Mouse (Mus musculus) left cerebral cortex, postnatal 25 days (tissue): ENCODE measurements around the gene Hs3st4. TPM values are rescaled to one million over a fixed set of nuclear protein-coding genes. Genes with fewer than 3 reads are reported as not detected.

ENCODE experiments used
- DNase-seq, 2 experiments: peaks; one replicate each; pipeline ENCODE4 v3.0.0; 2022; ENCODE audit warnings: low spot score in 2 of 2, mixed read lengths in 1 of 2
- intact Hi-C: fragments of 180-260 bp; cut with DNase I; formaldehyde crosslinking; loops from one replicate; pipeline ENCODE4 v1.15.1; 2025
- total RNA-seq, 2 experiments: library from RNA; stranded (reverse); gene quantifications; 2 replicates each; pipeline ENCODE4 v1.2.3; 2021

Gene Hs3st4
- total RNA-seq, 2 experiments from 2014 or later, result 49.9 to 50.0 TPM

DNA sequence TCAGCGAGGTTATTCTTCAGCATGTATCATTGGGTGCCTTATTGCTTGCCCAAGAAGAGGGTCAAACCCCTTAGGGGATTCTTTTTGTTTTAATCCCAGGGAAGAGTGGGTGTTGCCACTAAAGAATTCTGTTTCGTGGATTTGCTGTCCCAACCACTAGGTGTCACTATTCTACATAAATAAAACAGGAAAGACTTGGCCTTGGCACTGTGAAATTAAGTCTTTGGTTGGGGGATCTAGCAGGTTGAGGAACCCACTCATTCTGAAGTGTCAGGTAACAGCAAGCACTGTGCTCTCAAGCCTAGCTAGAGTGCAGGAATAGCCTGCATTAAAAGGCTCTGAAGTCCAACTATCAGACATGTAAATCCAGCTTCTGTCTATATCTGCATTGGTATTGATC lies 146.3 kb downstream of the Hs3st4 start:
- peak; percentile 39 to 55 for DNase-seq
- intact Hi-C loops, result loop anchor here (2.0 kb wide), 1 partner anchor 1264 kb away; no protein-coding TSS in a partner anchor

DNA sequence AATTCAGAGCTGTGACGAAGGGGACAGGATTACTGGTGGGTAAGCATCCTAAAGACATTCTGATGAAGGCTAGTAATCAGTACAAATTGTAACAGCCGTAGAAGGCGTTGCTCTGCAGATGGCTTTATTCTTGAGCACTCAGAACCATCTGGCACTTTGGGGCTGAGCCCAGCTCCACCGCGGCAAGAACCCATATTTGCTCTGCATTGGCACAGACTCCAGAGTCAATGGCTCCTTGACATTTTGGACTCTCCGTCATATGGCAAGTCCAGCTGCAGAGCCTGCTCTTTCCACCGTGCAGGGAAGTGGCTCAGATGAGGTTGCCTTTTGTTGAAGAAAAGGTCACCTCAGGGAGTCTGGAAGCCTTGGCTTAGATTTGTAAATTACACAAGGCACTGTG lies 148.6 kb downstream of the Hs3st4 start:
- intact Hi-C loops, result loop anchor here (2.0 to 5.0 kb wide), 2 partner anchors 653 to 1051 kb away; no protein-coding TSS in a partner anchor
- DNase-seq, result peak; percentile 74 to 79

DNA sequence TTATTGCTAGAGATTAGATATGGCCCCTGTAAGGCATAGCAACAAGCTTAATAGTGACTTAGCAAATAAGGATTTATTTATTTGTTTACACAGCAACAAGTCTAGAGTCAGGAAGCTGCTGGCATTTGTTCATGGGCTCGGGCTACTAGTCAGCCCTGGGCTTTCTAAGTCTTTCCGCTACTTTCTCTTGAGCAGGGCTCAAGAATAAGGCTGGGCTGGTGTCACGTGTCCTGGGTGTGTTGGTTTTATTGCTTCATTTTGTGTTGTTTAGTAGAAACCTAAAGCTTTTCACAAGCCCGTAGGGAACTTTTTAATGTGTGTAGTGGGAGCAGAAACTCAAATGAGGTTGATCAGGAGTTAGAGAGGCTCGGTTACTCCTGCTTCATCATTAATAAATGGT lies 153.5 kb downstream of the Hs3st4 start:
- intact Hi-C loops, result no loop called here
- DNase-seq, result no peak

GRCm38 (mm10) chr7:124141229-124141628 lies 158.6 kb downstream of the Hs3st4 start:
- intact Hi-C loops, result no loop called here
- no peak for DNase-seq

DNA sequence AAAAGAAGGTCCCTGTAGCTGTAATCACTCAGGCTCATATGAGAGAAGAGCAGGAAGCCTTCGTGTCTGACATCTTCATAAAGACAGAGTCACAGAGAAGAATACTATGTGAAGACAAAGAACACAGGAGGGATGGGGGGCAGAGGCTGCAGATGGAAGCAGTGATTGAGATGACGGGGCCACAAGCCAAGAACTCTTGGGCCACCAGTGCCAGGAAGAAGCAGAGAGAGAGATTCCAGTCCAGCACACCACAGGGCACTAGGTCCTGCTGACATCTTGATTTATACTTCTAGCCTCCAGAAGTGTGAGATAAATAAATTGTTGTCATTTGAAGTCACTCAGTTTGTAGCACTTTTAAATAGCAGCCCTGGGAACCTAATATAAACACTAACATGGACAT lies 168.2 kb downstream of the Hs3st4 start:
- no peak for DNase-seq
- intact Hi-C loops, result no loop called here

DNA sequence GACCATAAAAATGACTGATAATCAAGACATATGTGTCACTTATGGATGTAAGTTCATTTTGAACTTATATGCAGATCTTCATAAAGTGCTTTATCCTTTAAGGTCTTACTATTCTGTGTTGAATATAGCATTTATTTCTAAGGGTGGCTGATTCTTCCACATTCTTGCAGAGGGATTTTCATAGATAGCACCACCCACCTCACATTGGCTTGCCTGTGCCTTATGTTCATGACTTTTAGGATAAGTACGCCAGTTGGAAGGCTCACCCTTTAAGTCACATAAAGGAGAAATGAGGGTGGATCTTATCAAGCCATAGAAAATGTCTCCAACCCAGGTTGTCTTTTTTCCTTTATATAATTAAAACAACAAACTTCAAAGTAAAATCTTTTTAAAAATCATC lies 180.6 kb downstream of the Hs3st4 start:
- peak in 1 of 2 experiments; percentile 50 for DNase-seq
- intact Hi-C loops, result no loop called here

GRCm38 (mm10) chr7:124166229-124166628 lies 183.6 kb downstream of the Hs3st4 start:
- intact Hi-C loops, result no loop called here
- peak in 1 of 2 experiments; percentile 26 for DNase-seq

DNA sequence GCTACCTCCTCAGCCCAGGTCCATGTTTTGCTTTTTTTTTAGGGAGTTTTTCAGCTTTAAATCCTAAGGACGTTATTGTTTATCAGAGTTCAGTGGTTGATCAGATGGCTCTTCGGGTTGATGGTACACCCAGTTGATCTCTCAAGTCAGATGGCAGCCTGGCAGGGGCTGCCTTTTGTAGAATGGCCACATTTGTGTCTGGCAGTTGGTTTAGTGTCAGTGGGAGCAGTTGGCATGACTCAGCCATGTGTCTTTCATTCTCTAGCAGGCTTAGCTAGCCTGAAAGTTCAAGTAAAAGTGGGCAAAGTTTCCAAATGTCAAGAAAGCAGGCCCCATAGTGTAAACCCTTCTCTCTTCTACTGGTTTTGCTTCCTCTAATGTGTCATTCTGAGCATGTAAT lies 186.1 kb downstream of the Hs3st4 start:
- intact Hi-C loops, result no loop called here
- no peak for DNase-seq

DNA sequence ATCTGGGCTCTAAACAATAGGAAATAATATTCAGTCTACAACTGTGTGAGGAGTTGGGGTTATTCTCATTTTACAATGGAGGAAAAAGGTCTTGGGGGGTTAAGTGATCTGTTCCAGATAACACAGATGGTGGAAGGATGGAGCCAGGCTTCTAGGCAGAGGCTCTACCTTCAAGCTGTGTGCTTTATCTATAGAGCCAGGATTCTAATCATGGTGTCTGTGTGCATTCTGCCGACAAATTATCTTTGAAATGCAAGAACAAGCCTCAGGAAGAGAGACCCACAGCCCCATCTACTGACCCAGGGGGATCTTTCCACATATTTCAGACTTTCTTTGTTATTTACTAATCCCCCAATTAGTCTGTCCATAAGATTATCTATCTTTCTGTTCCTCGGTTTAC lies 187.3 kb downstream of the Hs3st4 start:
- intact Hi-C loops, result no loop called here
- no peak for DNase-seq

DNA sequence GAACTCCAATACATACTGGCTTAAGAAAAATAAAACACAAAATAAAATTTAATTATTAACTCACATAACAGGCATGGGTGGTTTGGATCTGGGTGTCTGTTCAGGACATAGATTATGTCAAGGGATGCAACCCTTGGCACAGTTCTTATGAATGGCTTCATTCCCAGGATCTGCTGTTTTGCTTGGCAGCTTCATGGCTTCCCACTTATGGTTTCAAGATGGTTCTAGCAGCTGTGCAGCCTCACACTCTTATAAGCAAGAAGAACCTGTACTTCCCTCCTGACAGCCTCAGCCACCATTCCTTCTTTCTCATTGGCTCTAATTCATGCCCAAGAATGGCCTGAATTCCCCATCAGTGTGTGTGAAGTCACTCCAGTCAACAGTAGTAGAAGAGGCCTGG lies 189.3 kb downstream of the Hs3st4 start:
- DNase-seq, result peak in 1 of 2 experiments; percentile 63

GRCm38 (mm10) chr7:124180926-124181325 lies 198.3 kb downstream of the Hs3st4 start:
- intact Hi-C loops, result no loop called here
- DNase-seq, result peak in 1 of 2 experiments; percentile 80

More for the DNA sequence above, 189.3 kb downstream of the Hs3st4 start:
- intact Hi-C loops, result no loop called here

DNA sequence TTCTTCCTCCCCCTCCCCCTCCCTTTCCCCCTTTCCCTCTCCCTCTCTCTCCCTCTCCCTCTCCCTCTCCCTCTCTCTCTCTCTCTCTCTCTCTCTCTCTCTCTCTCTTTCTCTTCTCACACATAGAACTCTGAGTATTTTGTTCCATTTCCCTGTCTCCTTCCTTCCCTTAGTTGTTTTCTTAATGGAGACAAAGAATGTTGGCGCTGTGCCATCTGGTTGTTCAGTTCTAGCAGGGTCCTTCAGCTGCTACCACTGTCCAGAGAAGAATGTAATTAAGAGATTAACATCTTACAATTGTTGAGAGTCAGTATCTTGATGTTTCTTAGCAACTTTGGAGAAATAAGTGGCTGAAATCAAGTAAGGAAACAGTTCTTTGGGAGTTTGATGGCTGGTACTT lies 202.0 kb downstream of the Hs3st4 start:
- intact Hi-C loops, result no loop called here
- no peak for DNase-seq

DNA sequence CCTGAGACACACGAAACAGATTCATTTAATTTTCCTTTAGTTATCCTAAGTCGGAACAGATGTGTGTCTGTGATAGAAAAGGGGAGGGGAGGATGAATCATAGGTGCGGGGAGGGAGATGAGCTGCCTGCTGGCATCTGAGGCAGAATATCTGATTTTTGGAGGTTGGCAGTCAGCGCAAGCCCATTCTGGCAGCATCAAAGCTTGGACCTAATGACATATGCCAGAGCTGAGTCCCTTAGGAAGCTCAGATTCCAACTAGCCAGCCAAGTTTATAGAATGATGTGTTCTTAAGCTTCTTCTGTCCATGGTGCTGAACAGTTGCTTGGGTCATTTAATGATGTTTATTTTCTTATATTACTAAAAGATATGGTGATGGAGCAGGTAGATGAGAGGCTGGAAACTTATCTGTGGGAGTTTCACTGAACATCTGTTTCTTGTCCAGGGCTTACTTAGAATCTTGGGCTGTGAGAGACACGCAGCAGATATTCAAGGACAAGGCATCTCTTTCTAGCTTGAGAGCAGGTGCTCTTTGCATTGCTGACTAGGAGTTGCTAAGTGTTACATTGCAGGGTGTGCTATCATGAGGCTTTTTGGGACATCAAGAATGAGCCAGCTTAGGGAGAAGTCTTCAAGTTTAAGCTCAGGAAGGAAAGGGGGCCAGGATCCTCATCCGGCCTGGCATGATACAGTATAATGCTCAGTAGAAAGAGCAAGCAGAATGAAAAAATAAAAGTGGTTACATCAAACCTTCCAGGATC lies 216.3 kb downstream of the Hs3st4 start:
- peak; percentile 42 to 81 for DNase-seq
- intact Hi-C loops, result no loop called here

DNA sequence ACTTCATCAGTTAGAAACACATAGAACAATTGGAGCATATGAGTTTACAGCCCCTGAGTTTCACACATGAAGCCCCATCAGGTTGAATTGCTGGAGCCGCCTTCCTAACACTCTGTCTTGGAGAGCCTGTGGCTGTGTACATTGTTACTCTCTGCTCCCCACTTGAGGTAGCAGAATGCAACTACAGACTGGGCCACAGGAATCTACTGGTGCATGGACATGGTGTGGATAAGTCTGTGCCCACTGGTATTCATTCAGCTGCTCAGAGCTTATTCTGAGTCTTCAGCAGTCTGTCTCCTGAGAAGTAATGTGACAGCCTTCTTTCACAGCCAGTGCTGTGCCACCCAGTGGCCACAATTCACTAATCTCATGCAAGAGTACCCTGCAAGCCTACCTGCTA lies 234.3 kb downstream of the Hs3st4 start:
- no peak for DNase-seq
- intact Hi-C loops, result no loop called here

- intact Hi-C loops, result no loop called here
Observed at GRCm38 (mm10) chr7:124220556-124220955, 237.9 kb downstream of the Hs3st4 start.

GRCm38 (mm10) chr7:124237896-124238670 lies 255.4 kb downstream of the Hs3st4 start:
- DNase-seq, result peak in 1 of 2 experiments; percentile 88

More at GRCm38 (mm10) chr7:124220556-124220955, 237.9 kb downstream of the Hs3st4 start:
- peak; percentile 51 to 75 for DNase-seq

DNA sequence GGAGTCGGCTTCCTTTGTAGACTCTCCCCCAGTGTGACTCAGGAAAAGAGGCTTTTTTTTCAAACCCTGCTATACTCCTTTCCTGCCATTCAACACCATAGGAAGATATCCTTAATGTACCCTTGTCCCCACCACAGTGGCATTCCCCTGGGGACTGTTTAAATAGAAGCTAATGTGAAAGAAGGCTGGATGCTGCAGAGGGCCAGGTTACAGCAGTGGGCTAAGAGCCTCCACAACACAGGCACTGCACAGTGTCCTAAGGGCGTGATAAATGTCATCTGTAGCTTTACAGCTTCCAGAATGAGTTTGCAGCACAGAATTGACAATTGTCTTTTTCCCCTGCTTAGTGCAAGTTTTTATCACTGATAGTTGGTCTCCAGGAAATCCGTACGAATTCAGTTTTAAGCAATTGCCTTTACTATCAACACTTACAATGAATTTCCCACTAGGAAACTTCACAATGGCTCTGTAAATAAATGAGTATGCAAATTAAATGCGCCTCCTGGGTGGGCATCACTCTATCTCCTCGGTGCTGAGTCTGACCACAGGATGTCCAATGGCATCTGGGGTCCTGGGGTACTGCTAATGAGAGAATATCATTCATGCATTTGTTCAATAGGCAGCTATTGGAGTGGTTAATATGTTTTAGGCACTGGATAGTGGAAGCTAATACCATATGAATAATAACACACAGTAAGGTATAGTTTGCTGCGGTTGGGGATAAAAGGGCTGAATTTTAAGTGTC lies 257.4 kb downstream of the Hs3st4 start:
- intact Hi-C loops, result no loop called here
- DNase-seq, result no peak

More at GRCm38 (mm10) chr7:124237896-124238670, 255.4 kb downstream of the Hs3st4 start:
- intact Hi-C loops, result no loop called here

DNA sequence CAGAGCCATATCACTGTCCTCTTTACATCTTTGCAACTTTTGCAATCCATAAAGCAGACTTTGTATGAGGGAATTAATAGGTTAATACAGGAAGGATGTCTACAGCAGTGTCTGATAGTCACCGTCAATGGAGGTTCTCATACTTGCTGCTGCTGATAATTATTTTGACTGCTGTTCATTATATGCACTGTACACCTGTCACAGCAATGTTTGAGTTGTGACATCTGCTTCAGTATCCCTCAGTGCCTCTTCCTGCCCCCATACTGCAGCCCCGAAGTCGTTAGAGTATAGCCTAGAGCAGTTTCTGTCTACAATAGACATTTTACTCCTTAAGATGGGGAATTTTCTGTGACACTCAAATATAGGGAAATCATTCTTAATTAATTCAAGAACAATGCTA lies 267.2 kb downstream of the Hs3st4 start:
- intact Hi-C loops, result no loop called here
- no peak for DNase-seq

DNA sequence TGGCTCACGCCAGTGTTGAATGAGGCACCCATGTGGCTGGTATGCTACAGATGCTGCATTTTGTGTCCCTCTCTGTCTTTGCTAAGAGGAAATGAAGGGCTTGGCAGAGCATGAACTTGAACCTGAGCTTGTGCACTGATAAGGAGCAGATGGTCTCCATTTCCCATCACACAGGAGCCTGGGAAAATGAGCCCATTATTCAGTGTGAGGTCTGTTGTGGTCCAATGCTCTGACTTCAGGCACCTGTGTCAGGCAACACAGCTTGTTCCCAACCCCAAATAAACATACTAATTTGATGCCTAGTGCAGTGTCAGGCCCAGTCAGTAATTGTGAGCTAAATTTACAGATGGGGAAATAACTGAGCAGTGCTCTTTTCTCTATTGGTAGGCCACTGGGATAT lies 267.9 kb downstream of the Hs3st4 start:
- no peak for DNase-seq
- intact Hi-C loops, result no loop called here

GRCm38 (mm10) chr7:124258419-124258818 lies 275.8 kb downstream of the Hs3st4 start:
- intact Hi-C loops, result no loop called here
- no peak for DNase-seq
